Mouse (Mus musculus): ENCODE results near the gene Jaml.

Jaml gene

DNA sequence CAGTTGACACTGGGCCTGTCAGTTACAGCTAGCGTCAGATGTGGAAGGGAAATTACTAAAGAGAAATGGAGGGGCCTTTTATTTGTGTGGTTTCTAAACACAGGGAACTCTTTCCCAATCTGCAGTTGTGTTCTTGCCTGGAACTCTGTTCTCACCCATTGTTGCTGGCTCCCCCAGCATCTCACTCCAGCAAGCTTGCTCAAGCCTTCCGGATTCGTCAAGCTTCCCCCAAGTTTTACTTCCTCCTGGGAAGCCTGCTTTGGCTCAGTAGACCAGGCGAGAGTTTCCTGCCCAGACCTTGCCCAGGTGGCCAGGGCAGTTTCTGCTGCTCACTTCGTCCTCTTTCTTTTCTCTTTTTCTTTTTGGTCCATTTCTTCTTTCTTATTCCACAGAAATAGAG lies 5.6 kb downstream of the Jaml start:
- DNase-seq: no peak

GRCm38 (mm10) chr9:45085741-45086690 lies 7.0 kb downstream of the Jaml start:
- peak; percentile 86 to 95 for DNase-seq

DNA sequence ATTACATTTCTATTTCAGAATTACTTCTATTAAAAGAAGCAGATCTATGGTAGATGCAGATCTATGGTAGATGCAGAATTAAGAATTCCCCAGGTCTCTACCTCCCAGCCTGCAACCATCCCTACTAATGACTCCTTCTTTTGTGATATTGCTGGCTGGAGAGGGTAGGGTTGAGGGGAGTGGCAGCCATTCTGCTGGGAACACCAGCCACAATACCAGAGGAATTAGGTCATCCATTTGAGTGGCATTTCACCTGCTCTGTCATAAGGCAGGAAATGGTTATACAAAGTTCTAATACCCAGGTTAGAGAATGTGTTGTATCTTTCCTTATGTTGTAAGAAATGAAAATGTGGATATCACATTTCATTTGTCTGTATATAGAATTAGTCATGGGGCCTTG lies 9.1 kb downstream of the Jaml start:
- DNase-seq: no peak

- no peak for DNase-seq
These were observed 11.8 kb downstream of the Jaml start for GRCm38 (mm10) chr9:45090811-45091210.

DNA sequence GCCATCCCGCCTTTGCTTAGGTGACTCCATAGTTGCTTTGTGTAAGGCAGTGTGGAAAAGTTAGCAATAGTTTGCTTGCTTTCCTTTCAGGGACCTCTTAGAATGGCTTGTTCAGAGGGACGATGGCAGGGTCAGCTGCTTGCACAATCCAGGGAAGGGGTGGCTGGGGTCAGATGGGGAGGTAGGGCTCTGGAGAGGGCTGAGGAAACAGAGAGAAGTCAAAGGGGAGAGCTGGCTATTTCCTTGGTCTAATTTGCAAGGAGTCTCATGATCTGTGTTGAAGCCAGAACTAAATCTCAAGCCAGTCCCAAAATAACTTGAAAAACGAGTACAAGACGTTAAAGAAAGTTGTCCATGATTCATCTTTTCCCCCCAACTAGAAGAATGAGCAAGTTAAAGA lies 13.7 kb downstream of the Jaml start:
- DNase-seq: no peak

- DNase-seq: no peak
These were observed 16.4 kb downstream of the Jaml start for GRCm38 (mm10) chr9:45095149-45095937.

GRCm38 (mm10) chr9:45097877-45098276 lies 18.9 kb downstream of the Jaml start:
- DNase-seq: no peak

DNA sequence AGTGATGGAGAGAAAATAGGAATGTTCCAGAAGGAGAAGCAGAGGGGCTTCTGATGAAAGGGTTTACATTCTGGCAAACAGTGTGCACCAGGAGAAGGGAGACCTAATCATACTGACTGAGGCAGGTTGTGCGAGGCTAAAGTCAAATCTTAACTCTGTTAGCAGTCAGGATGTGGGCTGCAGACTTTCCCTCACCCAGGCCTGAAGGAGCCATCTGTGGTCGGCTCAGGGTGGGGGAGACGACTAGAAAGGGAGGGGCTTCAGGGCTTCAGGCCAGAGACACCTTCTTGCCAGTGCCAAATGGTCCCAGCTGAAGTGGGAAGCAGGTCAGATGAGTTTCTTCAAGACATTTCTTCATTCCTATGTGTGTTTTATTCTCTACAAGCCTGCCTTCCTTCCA lies 19.4 kb downstream of the Jaml start:
- no peak for DNase-seq

DNA sequence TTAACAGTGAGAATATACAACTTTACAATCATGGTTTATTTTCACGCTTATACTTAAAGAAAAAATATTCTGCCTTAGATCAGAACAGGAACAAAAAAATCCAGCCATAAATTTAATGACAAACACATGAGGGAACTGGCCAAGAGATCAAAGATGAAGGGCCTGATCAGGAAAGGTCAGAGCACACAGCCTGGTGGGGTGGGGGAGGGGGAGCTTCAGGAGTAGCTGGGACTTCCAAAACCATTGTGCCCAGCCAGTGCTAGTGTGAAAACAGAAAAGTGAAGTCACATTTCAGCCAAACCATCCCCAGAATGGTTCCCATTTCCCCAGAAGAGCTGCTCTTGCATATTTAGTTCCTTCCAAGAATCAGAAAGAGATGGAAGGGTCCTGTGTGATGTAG lies 23.5 kb downstream of the Jaml start:
- no peak for DNase-seq

- no peak for DNase-seq
These were observed 24.4 kb downstream of the Jaml start for GRCm38 (mm10) chr9:45103211-45103979.

DNA sequence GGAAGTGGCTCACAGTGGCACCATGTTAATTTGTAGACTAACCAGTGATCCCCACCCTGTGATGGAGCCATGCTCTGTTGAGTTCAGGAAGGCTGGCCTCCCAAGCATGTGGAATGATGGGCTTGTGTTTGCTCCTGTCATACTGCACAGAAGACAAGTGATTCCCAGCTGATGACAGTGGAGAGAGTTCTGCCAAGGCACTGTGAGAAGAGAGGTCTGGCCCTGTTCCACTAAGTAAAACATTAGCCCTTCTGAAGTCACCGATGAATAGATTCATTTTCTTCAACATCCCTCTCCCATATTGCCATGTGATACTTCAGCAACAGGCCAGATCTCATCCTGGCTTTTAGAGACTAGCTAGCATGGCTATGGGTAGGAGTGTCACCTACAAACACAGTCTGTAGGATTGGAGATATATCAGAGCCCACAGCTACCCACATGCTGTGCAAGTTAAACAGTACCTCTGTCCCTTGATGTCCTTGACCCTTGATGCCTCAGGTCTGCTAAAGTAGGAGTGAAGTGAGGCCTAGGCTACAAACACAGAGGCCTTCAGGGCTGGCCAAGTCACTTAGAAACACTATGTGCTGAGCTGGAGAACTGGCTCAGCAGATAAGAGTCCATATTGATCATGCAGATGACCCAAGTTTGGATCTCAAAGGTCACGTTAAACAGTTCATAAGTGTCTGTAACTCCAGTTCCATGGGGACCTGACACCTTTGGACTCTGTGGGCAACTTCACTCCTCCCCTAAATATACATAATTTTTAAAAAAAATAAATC lies 26.8 kb downstream of the Jaml start:
- no peak for DNase-seq

DNA sequence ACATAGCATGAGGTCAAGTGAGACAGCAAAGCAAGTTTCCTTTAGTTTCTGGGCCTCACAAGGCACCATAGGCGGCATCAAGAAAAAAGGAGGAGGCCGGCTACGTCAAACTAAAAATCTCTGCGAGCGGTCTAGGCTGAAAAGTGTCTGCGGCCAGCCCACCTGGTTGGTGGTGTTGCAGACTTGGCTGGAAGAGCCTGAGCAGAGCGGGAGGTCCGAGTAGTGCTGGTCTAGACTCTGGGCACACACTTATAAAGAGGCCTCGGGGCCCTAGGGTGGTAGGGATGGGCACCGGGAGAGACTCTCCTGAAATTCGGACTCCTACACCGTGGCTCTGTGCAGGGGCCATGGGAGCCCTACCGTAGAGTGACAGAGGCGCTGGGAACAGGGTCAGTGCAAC lies 36.7 kb downstream of the Jaml start:
- DNase-seq: peak; percentile 90 to 91

DNA sequence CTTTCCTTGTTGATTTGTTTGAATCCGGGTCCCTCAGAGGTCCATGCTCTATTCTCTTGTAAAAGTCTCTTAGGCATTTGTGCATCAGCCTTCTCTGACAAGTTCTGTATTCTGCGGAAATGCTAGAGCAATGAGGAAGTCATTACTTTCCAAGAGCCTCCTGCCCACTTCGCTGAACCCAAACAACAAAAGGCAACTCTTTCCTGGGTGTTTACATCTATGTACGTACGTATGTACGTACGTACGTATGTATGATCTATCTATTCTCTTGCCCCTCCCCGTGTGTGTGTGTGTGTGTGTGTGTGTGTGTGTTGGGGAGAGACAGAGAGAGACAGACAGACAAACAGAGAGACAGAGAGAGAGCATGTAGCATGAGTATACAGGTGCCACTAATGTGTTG lies 37.8 kb downstream of the Jaml start:
- DNase-seq: no peak

- DNase-seq: peak; percentile 44 to 62
These were observed 38.9 kb downstream of the Jaml start, which contains the start of gene Scn2b for GRCm38 (mm10) chr9:45117741-45118431. Scn2b (plus strand) TSS chr9:45117782.

GRCm38 (mm10) chr9:45118552-45118951 lies 39.6 kb downstream of the Jaml start:
- peak; percentile 91 to 95 for DNase-seq

- DNase-seq: no peak
These were observed 40.5 kb downstream of the Jaml start for GRCm38 (mm10) chr9:45119316-45119953.

DNA sequence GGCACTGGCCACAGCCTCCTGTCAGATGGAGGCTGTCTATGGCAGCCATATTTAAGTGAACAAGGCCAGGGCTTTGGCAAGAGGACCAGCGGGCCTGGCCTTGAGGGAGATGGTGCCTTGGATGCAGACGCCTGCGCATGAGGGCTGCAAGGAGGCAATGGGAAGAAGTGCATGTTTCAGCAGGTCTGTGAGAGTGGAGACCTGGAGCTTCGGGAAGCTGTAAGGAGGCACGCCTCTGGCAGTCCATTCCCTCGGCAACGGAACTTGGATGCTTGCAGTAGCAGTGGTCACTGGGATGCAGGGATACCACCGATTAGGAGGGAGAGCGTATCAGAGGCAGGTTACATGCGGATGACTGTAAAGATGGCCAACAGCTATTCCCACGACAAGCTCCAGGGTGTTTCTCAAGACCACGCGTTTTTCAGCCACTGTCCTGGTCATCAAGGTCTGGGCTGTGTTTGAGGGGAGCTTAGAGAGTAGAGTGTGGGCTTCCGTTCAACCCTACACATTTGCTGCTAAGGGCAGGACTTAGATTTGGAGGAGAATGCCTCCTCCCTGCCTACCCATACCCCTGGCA lies 41.1 kb downstream of the Jaml start:
- peak; percentile 54 to 62 for DNase-seq

DNA sequence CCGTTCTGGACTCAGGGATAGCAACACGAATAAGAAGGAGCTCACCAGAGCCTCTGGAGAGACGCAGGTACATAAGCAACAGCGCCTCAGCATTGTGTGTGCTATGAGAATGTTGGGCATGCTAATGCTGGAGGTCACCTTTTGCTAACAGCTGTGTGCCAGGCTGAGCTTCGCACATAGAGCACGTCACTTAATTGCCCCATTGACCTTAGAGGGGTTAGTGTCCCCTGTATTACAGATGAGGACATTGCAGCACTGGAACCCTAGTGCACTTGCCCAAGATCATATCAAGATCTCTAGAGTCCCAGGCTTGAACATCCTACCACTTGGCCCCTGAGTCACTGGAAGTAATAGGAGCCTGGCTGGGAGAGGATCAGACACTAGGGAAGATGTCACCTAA lies 41.6 kb downstream of the Jaml start:
- DNase-seq: peak in 1 of 2 experiments; percentile 39

DNA sequence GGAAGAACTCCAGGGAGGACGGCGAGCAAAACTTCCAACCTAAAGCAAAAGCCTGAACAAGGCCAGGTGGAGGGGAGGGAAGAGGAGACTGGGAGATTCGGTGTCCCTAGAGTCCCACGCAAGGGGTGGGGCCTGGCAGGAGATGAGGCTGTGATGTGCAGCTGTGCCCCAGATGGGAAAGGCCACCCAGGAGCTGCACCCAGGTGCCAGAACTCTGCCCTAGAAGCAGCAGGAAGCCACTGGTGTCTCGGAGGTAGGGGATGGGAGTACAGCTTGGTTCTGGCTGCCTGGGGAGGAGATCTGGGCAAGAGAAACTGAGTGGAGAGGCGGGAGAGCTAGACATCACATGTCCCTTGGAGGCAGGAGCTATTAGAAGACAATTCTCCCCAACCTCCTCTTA lies 42.0 kb downstream of the Jaml start:
- DNase-seq: peak; percentile 52 to 60

- DNase-seq: peak; percentile 86 to 89
These were observed 42.8 kb downstream of the Jaml start for GRCm38 (mm10) chr9:45121769-45122168.
